Mouse (Mus musculus) lung, adult 2 months (tissue): ENCODE results near the gene Adgrg1. TPM values are rescaled to one million over a fixed set of nuclear protein-coding genes. Genes with fewer than 3 reads are reported as not detected.

Experiments
- DNase-seq: peaks from one replicate; pipeline ENCODE4 v3.0.0; 2022
- H3K4me1 ChIP-seq: fragments of 200-500 bp; 2 replicates; pipeline ENCODE4 v1.6.1; 2011; ENCODE audit warnings: low read length; ENCODE audit not compliant: control insufficient read depth, insufficient read depth
- H3K4me3 ChIP-seq: fragments of 200-500 bp; replicated peaks from 2 replicates; pipeline ENCODE3; 2011; ENCODE audit warnings: low read depth, mild to moderate bottlenecking, control low read depth, low read length; ENCODE audit errors: extremely low read depth
- CTCF ChIP-seq: fragments of 200-500 bp; IDR thresholded peaks from 2 replicates; pipeline ENCODE4 v1.5.1; 2011; ENCODE audit warnings: mild to moderate bottlenecking, low read length, control low read depth; ENCODE audit not compliant: insufficient read depth
- POLR2A ChIP-seq: fragments of 200-500 bp; IDR thresholded peaks from 2 replicates; pipeline ENCODE4 v1.6.1; 2011; ENCODE audit warnings: low read depth, mild to moderate bottlenecking, control low read depth, low read length, borderline replicate concordance; ENCODE audit errors: extremely low read depth
- WGBS: fragments of 180-500 bp; shearing (Covaris S2); methylation state at CpG from one replicate; pipeline ENCODE4 v1.1.7; 2018; 5-methylcytosine and 5-hydroxymethylcytosine counted together
- polyA plus RNA-seq: library from polyadenylated mRNA; depleted of rRNA; stranded (reverse); fragments of >200 nt; gene quantifications from 2 replicates; pipeline ENCODE4 v1.2.3, GENCODE M21; 2012; rRNA removed

Adgrg1 gene
- polyA plus RNA-seq, 1 experiment: 233 TPM

DNA sequence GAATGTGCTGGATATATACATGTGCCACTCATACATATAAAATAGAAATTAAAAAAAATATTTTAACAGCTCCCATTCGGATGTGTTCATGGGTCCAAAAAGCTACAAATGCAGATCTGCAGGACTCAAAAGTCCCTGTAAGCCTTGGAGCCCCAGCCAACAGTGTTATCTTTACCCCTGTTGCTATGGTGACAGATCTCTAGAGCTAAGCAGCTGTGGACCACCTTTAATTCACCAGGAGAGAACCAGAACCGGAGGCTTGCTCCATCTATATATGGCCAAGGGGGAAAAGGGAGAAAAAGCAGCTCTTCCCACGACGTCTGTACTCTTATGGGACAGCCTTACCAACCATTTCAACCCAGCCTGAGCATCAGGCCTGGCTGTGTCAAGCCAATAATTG lies 70.3 kb downstream of the Adgrg1 start:
- TF ChIP-seq CTCF: no peak
- TF ChIP-seq POLR2A: no peak
- WGBS: 68% methylated on average over 4 of the region's 4 CpGs
- no peak for DNase-seq
- Histone ChIP-seq H3K4me3 (no peak overlapping the region), H3K4me1 (no peaks in the 10 kb centered on the region)

DNA sequence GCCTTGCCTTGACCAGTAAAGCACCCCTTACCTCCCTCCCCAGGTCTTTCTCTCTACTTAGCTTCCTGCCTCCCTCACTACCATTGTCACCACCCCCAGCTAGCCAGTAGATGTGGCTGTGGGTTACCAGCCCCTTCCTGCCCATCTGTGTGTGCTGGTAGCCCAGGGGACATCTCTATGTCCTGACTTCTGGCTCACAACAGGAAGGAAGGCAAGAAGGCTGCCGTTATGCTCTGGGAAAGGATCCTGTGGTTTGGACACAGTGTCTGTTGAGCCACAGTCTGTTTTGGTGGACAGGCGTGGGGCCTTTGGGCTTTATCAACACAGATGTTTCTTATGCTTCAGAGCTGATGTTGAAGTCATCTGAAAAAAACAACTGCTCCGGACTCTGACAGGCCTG lies 72.4 kb downstream of the Adgrg1 start:
- 48% methylated on average over 3 of the region's 3 CpGs for WGBS
- Histone ChIP-seq H3K4me1 (no peaks in the 10 kb centered on the region), H3K4me3 (no peak overlapping the region)
- TF ChIP-seq POLR2A: no peak
- no peak for TF ChIP-seq CTCF
- no peak for DNase-seq

DNA sequence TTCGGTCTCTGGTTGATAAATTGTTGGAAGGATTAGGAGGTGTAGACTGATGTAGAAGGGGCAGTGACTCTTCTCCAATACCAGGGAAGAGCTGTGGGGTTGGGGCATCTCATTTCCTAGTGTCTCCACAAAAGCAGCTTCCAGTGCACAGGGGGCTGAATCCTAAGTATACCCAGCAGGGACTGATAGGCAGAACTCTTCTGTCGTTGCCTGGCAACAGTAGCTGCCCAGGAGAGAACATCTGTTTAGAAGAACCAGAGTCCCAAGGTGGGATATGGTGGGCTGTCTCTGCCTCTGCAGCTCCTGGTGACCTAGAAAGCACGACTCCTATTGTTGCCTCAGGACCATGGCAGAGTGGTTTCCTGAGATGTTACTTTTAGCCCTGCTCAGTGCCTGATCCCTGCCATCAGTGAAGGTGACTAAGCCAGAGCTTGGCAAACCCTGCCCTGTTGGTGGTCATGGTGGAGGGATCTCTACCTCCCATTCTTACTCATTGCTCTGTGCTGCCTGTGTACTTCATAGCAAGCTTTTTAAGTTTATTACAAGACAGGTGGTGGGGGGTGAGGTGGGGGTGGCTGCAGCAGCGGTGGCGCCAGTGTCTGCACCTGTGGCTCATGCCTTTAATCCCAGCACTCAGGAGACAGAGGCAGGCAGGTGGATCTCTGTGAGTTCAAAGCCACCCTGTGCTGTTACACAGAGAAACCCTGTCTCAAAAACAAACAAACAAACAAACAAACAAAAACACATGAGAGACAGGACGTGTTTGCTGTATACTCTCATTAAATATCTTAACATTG lies 73.5 kb downstream of the Adgrg1 start:
- H3K4me1 ChIP-seq: no peaks in the 10 kb centered on the region
- no peak for TF ChIP-seq POLR2A
- no peak for TF ChIP-seq CTCF
- 65% methylated on average over 6 of the region's 6 CpGs for WGBS
- DNase-seq: no peak
- H3K4me3 ChIP-seq: no peak overlapping the region

DNA sequence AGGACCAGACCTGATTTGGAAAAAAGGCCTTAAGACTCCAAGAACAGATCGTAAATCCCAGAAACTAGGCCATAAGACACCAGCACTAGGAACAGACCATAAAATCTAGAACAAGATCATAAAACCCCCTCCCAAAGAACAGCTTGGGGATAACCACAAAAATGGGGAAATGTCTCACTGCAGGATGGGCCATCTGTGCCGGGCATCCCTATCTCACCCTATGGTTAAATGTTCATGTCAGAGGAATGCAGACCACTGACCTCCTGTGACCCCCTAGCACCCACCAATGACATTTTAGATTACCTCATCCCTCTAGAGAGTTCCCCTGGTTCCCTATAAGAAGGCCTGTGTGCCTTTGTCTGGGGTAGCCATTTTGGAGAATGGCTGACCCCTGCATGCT lies 75.1 kb downstream of the Adgrg1 start:
- no peak for DNase-seq
- H3K4me3 ChIP-seq: no peak overlapping the region
- no peak for TF ChIP-seq POLR2A
- no peak for TF ChIP-seq CTCF
- 68% methylated on average over 2 of the region's 2 CpGs for WGBS
- H3K4me1 ChIP-seq: no peaks in the 10 kb centered on the region

DNA sequence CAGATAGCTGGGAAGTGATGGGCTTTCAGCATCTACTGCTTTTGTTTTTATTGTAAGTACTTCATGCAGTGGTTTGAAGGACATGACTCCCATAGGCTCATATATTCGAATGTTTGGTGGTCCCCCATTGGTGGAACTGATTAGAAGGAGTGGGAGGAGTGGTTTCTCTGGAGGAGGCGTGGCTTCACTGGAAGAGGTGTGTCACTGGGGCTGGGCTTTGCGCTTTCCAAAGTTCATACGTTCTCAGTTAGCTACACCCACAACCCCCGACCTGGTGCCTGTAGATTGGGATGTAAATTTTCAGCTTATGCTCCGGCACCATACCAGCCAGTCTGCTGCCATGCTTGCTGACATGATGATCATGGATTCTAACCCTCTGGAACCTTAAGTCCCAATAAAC lies 79.9 kb downstream of the Adgrg1 start:
- peaks cover 2% of the 10 kb centered on the region; the same call in 1 of the 2 replicates for H3K4me1 ChIP-seq
- H3K4me3 ChIP-seq: no peak overlapping the region
- TF ChIP-seq POLR2A (no peak), CTCF (no peak)
- DNase-seq: no peak
- 52% methylated on average over 6 of the region's 6 CpGs for WGBS

DNA sequence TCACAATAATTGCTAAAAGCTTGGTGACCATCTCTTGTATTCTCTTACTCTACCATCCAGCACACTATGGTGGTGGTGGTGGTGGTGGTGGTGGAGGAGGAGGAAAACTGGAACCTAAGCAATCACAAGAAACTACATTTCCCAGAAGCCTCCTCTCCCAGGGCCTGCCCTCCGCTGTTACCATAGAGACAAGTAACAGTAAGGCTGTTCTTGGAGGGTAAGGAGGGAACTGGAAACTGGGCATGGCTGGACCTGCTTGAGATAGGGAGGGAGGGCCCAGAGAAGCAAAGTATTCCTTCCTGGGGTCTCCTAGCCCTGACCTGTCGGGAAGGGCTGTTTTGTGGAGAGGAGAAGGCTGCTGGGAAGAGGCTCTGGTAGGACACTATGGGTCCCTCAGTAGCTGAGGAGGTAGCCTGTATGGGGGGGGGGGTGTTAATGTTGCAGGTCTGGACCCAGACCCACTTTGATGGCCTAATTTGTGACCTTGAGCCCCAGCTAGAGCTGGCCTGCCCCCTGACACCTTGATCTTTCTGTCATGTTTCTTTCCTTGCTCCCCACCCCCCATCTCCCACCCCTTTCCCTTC lies 80.5 kb downstream of the Adgrg1 start, which contains the start of gene Drc7:
Gene Drc7, plus strand, starts transcription at position 177 of the 584 bp plus-strand sequence.
- TF ChIP-seq POLR2A: no peak
- no peak for TF ChIP-seq CTCF
- H3K4me3 ChIP-seq: no peak within 1 kb of the TSS
- DNase-seq: peak; percentile 9
- H3K4me1 ChIP-seq: peaks cover 3% of the 10 kb centered on the region; the same call in 1 of the 2 replicates
- WGBS: 27% methylated on average over 2 of the region's 2 CpGs

DNA sequence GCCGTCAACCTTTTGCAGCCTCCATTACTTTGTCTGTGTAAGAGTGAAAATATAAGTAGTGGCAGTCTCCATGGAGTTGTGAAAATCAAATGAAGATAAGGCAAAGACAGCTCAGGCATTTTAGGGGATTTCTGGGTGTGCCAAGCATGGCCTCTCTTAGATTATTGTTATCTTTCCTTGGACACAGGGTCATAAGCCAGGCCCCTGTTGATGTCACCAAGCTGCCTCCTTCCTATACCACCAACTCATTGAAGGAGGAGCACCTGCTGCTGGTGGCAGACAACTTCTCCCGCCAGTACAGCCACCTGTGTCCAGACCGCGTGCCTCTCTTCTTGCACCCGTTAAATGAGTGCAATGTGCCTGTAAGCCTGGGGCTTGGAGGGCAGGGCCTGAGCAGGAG lies 81.9 kb downstream of the Adgrg1 start:
- H3K4me3 ChIP-seq: no peak overlapping the region
- H3K4me1 ChIP-seq: peaks cover 3% of the 10 kb centered on the region; the same call in 1 of the 2 replicates
- DNase-seq: no peak
- TF ChIP-seq CTCF (no peak), POLR2A (no peak)
- 71% methylated on average over 5 of the region's 5 CpGs for WGBS

DNA sequence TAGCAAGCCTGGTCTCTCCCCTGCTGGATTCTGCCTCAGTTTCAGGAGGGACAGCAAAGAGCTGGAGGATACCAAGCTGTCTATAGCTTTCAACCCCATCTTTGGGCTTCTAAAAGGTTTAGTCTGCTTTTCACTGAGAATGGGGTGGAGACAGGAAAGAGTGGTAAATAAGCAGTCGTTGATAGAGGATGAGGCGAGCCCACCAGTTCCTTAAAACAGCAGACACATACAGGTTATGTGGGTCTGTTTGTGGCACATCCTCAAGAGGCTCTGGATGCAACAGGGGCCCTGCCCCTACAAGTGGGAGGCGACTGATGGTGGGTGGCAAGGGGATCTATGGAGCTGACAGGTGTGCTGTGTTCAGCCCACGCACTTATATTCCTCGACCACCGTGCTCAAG lies 84.1 kb downstream of the Adgrg1 start:
- peaks cover 3% of the 10 kb centered on the region; the same call in 1 of the 2 replicates for H3K4me1 ChIP-seq
- no peak for TF ChIP-seq CTCF
- no peak for TF ChIP-seq POLR2A
- H3K4me3 ChIP-seq: no peak overlapping the region
- 60% methylated on average over 6 of the region's 6 CpGs for WGBS
- DNase-seq: no peak

DNA sequence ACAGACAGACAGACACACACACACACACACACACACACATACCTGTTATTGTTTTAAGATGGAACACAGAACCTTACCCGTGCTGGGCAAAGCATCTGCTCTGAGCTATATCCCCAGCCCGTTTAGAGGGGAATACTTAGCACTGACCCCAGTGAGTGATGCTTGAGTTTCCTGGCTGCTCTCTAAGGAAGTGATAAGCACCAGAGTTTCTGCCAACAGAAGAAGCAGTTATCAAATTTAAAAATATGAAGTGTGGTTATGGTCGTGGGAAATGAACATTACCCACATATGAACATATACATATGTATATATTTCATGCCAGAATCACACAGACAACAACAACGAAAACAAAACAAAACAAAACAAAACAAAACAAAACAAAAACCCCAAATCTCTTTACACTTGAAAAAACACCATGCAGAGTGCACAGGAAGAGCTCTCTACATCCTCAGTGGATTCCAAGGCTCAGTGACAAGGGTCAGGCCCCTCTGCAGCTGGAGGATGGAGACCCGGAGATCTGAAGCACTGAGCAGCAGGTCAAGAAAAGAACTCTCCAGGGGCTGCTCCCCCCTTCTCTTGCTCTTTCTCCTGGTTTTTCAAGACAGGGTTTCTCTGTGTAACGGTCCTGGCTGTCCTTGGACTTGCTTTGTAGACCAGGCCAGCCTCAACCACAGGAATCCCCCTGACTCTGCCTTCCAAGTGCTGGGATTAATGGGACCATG lies 85.4 kb downstream of the Adgrg1 start:
- TF ChIP-seq CTCF: no peak
- Histone ChIP-seq H3K4me3 (no peak overlapping the region), H3K4me1 (peaks cover 3% of the 10 kb centered on the region; the same call in 1 of the 2 replicates)
- no peak for DNase-seq
- 37% methylated on average over 6 of the region's 6 CpGs for WGBS

Other genes with a start within 250 kb of the Adgrg1 start
- 11.8 and 11.9 TPM in 2 replicates for gene Ccl22, start 229.2 kb upstream of the Adgrg1 start, polyA plus RNA-seq
- 65.8 and 132 TPM in 2 replicates for gene Cx3cl1, start 202.7 kb upstream of the Adgrg1 start, polyA plus RNA-seq
- gene Ccl17, start 164.3 kb upstream of the Adgrg1 start, polyA plus RNA-seq: 6.4 and 9.8 TPM in 2 replicates
- 123 and 158 TPM in 2 replicates for gene Coq9, start 136.4 kb upstream of the Adgrg1 start, polyA plus RNA-seq
- gene Ciapin1, start 136.4 kb upstream of the Adgrg1 start, polyA plus RNA-seq: 22.9 and 27.8 TPM in 2 replicates
- 81.9 and 105 TPM in 2 replicates for gene Polr2c, start 117.3 kb upstream of the Adgrg1 start, polyA plus RNA-seq
- 39.6 and 46.4 TPM in 2 replicates for gene Dok4, start 98.4 kb upstream of the Adgrg1 start, polyA plus RNA-seq
- 19.0 and 21.2 TPM in 2 replicates for gene Ccdc102a, start 56.7 kb upstream of the Adgrg1 start, polyA plus RNA-seq
- gene Adgrg5, start 51.1 kb upstream of the Adgrg1 start, polyA plus RNA-seq: 4.8 and 5.3 TPM in 2 replicates
- gene Adgrg3, start 42.9 kb downstream of the Adgrg1 start, polyA plus RNA-seq: 15.4 and 18.9 TPM in 2 replicates
- 14.0 and 18.5 TPM in 2 replicates for gene Drc7, start 80.4 kb downstream of the Adgrg1 start, polyA plus RNA-seq
- 18.4 and 20.0 TPM in 2 replicates for gene Katnb1, start 106.4 kb downstream of the Adgrg1 start, polyA plus RNA-seq
- gene Kifc3, start 228.1 kb downstream of the Adgrg1 start, polyA plus RNA-seq: 93.2 and 95.3 TPM in 2 replicates